Mouse (Mus musculus) bone marrow macrophage, adult 2 months (primary cell): Measurements from ENCODE around the gene Erf.

Experiments
- CTCF ChIP-seq: IDR thresholded peaks from 2 replicates; pipeline ENCODE4 v1.5.1; 2012; ENCODE audit warnings: low read depth, mild to moderate bottlenecking, low read length, moderate library complexity
- POLR2A ChIP-seq: IDR thresholded peaks from 2 replicates; pipeline ENCODE4 v1.6.1; 2012; ENCODE audit warnings: mild to moderate bottlenecking, low read depth, low read length, borderline replicate concordance

DNA sequence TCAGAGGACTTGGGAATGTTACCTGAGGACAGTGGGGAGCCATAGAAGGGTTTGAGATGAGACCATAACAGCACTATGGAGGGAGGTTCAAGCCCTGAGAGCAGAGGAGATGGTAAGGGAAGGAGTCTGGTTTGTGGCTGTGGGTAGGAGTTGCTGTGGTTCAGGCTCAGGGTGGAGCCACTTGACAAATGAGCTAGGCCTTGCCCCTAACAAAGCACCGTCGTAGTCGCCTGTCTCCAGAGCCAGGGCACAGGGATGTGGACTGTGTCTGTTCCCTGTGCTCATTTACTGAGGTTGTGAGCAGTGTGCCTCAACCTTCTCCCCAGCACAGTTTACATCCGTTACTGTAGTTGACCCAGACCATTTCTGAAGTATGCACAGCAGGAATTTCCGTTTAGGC is 24.0 kb upstream of the Erf start:
- no peak for TF ChIP-seq CTCF
- TF ChIP-seq POLR2A = no peak
